Mouse (Mus musculus) liver, embryonic 13.5 days (tissue): ENCODE measurements around the gene Dnm1. TPM values are rescaled to one million over a fixed set of nuclear protein-coding genes. Genes with fewer than 3 reads are reported as not detected.

ENCODE experiments used
- ATAC-seq: fragments of 200-750 bp; cut with Nextera tagmentation; 2 replicates; pipeline ENCODE4 v1.8.0; 2017; ENCODE audit warnings: low read depth, mild to moderate bottlenecking, moderate number of reproducible peaks, moderate library complexity
- DNase-seq: peaks from one replicate; pipeline ENCODE4 v3.0.0; 2022
- H3K27ac ChIP-seq: fragments of 300-500 bp; sonication (generic); 2 replicates; pipeline ENCODE4 v1.5.1; 2015; ENCODE audit warnings: moderate library complexity, mild to moderate bottlenecking, inconsistent platforms
- H3K27me3 ChIP-seq: fragments of 300-500 bp; sonication (generic); 2 replicates; pipeline ENCODE4 v1.6.1; 2015; ENCODE audit warnings: mild to moderate bottlenecking, inconsistent platforms
- H3K36me3 ChIP-seq: fragments of 300-500 bp; sonication (generic); 2 replicates; pipeline ENCODE4 v1.6.1; 2015; ENCODE audit warnings: mild to moderate bottlenecking, inconsistent platforms
- H3K4me1 ChIP-seq: fragments of 300-500 bp; sonication (generic); replicated peaks from 2 replicates; pipeline ENCODE4 v1.6.1; 2015; ENCODE audit warnings: inconsistent platforms
- H3K4me2 ChIP-seq: fragments of 300-500 bp; sonication (generic); 2 replicates; pipeline ENCODE4 v1.6.1; 2015; ENCODE audit warnings: inconsistent platforms, mild to moderate bottlenecking, moderate library complexity
- H3K4me3 ChIP-seq: fragments of 300-500 bp; sonication (generic); replicated peaks from 2 replicates; pipeline ENCODE4 v1.5.1; 2015; ENCODE audit warnings: mild to moderate bottlenecking, inconsistent platforms
- H3K9ac ChIP-seq: fragments of 300-500 bp; sonication (generic); 2 replicates; pipeline ENCODE4 v1.6.1; 2015; ENCODE audit warnings: mild to moderate bottlenecking, inconsistent platforms
- H3K9me3 ChIP-seq: fragments of 300-500 bp; sonication (generic); replicated peaks from 2 replicates; pipeline ENCODE4 v1.6.1; 2016; ENCODE audit warnings: inconsistent platforms
- WGBS: fragments of 180-500 bp; shearing (Covaris S2); methylation state at CpG from one replicate; pipeline ENCODE4 v1.1.7; 2015; ENCODE audit not compliant: insufficient replicate concordance; 5-methylcytosine and 5-hydroxymethylcytosine counted together
- polyA plus RNA-seq: library from polyadenylated mRNA; unstranded; fragments of >200 nt; fragmentation: Nextera tagmentation; extraction: Ambion mirVana; gene quantifications from 2 replicates; pipeline ENCODE4 v1.2.1, GENCODE M21; 2015

The Dnm1 gene
- polyA plus RNA-seq, 1 experiment from 2014 or later, result 0.65 TPM

GRCm38 (mm10) chr2:32348311-32348710 is 4.8 kb downstream of the Dnm1 start:
- DNase-seq (no peak), ATAC-seq (no peak)
- no peak overlapping the region for H3K9ac ChIP-seq
- H3K4me1 ChIP-seq, result peaks cover 10% of the 10 kb centered on the region
- H3K9me3 ChIP-seq, result no peaks in the 10 kb centered on the region
- WGBS, result 68% methylated on average over 11 of the region's 11 CpGs
- H3K27me3 ChIP-seq, result peaks cover 62% of the 10 kb centered on the region
- H3K4me2 ChIP-seq, result no peak overlapping the region
- H3K36me3 ChIP-seq, result no peaks in the 10 kb centered on the region
- no peak overlapping the region for H3K27ac ChIP-seq
- no peak overlapping the region for H3K4me3 ChIP-seq

- 56% methylated on average over 6 of the region's 6 CpGs for WGBS
- H3K36me3 ChIP-seq, result no peaks in the 10 kb centered on the region
- no peak overlapping the region for H3K4me2 ChIP-seq
- no peaks in the 10 kb centered on the region for H3K4me1 ChIP-seq
- no peak overlapping the region for H3K9ac ChIP-seq
- ATAC-seq (no peak), DNase-seq (no peak)
- peaks cover 51% of the 10 kb centered on the region for H3K27me3 ChIP-seq
- no peak overlapping the region for H3K4me3 ChIP-seq
- H3K9me3 ChIP-seq, result no peaks in the 10 kb centered on the region
- H3K27ac ChIP-seq, result no peak overlapping the region
These were observed 6.1 kb downstream of the Dnm1 start for GRCm38 (mm10) chr2:32347019-32347418.

- Histone ChIP-seq H3K4me2 (no peak overlapping the region), H3K4me1 (no peaks in the 10 kb centered on the region), H3K9me3 (no peaks in the 10 kb centered on the region), H3K27ac (no peak overlapping the region), H3K4me3 (no peak overlapping the region), H3K36me3 (no peaks in the 10 kb centered on the region), H3K9ac (no peak overlapping the region), H3K27me3 (peaks cover 36% of the 10 kb centered on the region)
- no peak for ATAC-seq
- 63% methylated on average over 14 of the region's 14 CpGs for WGBS
- no peak for DNase-seq
These were observed 8.4 kb downstream of the Dnm1 start for GRCm38 (mm10) chr2:32344598-32345321.

GRCm38 (mm10) chr2:32344056-32344455 is 9.1 kb downstream of the Dnm1 start:
- Histone ChIP-seq H3K36me3 (no peaks in the 10 kb centered on the region), H3K4me2 (no peak overlapping the region), H3K27me3 (peaks cover 28% of the 10 kb centered on the region), H3K4me1 (no peaks in the 10 kb centered on the region), H3K4me3 (no peak overlapping the region), H3K27ac (no peak overlapping the region), H3K9me3 (no peaks in the 10 kb centered on the region), H3K9ac (no peak overlapping the region)
- no peak for DNase-seq
- WGBS, result 49% methylated on average over 10 of the region's 10 CpGs
- ATAC-seq, result no peak

- H3K9me3 ChIP-seq, result no peaks in the 10 kb centered on the region
- H3K4me2 ChIP-seq, result no peak overlapping the region
- 80% methylated on average over 2 of the region's 2 CpGs for WGBS
- H3K27me3 ChIP-seq, result peaks cover 21% of the 10 kb centered on the region
- H3K27ac ChIP-seq, result no peak overlapping the region
- DNase-seq, result no peak
- H3K4me3 ChIP-seq, result no peak overlapping the region
- no peaks in the 10 kb centered on the region for H3K36me3 ChIP-seq
- H3K9ac ChIP-seq, result no peak overlapping the region
- H3K4me1 ChIP-seq, result no peaks in the 10 kb centered on the region
- ATAC-seq, result no peak
These were observed 9.8 kb downstream of the Dnm1 start for GRCm38 (mm10) chr2:32343351-32343671.

GRCm38 (mm10) chr2:32342539-32343350 is 10.4 kb downstream of the Dnm1 start:
- Histone ChIP-seq H3K4me2 (no peak overlapping the region), H3K9ac (no peak overlapping the region), H3K4me3 (no peak overlapping the region), H3K27ac (no peak overlapping the region), H3K4me1 (no peaks in the 10 kb centered on the region), H3K36me3 (no peaks in the 10 kb centered on the region), H3K9me3 (no peaks in the 10 kb centered on the region), H3K27me3 (peaks cover 18% of the 10 kb centered on the region)
- 58% methylated on average over 6 of the region's 6 CpGs for WGBS
- ATAC-seq (no peak), DNase-seq (no peak)

GRCm38 (mm10) chr2:32342039-32342438 is 11.1 kb downstream of the Dnm1 start:
- H3K9me3 ChIP-seq, result no peaks in the 10 kb centered on the region
- DNase-seq (no peak), ATAC-seq (no peak)
- no peaks in the 10 kb centered on the region for H3K36me3 ChIP-seq
- no peak overlapping the region for H3K4me3 ChIP-seq
- H3K4me1 ChIP-seq, result no peaks in the 10 kb centered on the region
- H3K4me2 ChIP-seq, result no peak overlapping the region
- WGBS, result 70% methylated on average over 4 of the region's 4 CpGs
- peaks cover 14% of the 10 kb centered on the region for H3K27me3 ChIP-seq
- H3K9ac ChIP-seq, result no peak overlapping the region
- H3K27ac ChIP-seq, result no peak overlapping the region

DNA sequence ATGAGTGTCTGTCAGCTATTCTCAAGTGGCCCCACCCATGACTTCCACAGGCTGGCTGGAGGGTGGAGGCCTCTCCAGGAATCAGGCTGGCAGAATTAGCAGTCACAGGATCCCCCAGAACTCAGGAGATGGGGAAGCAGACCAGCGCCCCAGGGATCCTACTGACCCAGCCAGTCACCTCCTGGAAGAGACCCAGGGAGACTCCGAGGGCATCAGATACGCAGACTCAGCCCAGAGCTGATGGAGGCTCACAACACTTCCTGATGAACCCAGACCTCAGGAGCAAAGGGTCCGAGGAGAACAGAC is 11.6 kb downstream of the Dnm1 start:
- H3K4me1 ChIP-seq, result no peaks in the 10 kb centered on the region
- no peaks in the 10 kb centered on the region for H3K9me3 ChIP-seq
- DNase-seq (no peak), ATAC-seq (no peak)
- peaks cover 15% of the 10 kb centered on the region for H3K27me3 ChIP-seq
- H3K27ac ChIP-seq, result no peak overlapping the region
- 67% methylated on average over 4 of the region's 4 CpGs for WGBS
- no peak overlapping the region for H3K9ac ChIP-seq
- H3K36me3 ChIP-seq, result no peaks in the 10 kb centered on the region
- no peak overlapping the region for H3K4me2 ChIP-seq
- no peak overlapping the region for H3K4me3 ChIP-seq

DNA sequence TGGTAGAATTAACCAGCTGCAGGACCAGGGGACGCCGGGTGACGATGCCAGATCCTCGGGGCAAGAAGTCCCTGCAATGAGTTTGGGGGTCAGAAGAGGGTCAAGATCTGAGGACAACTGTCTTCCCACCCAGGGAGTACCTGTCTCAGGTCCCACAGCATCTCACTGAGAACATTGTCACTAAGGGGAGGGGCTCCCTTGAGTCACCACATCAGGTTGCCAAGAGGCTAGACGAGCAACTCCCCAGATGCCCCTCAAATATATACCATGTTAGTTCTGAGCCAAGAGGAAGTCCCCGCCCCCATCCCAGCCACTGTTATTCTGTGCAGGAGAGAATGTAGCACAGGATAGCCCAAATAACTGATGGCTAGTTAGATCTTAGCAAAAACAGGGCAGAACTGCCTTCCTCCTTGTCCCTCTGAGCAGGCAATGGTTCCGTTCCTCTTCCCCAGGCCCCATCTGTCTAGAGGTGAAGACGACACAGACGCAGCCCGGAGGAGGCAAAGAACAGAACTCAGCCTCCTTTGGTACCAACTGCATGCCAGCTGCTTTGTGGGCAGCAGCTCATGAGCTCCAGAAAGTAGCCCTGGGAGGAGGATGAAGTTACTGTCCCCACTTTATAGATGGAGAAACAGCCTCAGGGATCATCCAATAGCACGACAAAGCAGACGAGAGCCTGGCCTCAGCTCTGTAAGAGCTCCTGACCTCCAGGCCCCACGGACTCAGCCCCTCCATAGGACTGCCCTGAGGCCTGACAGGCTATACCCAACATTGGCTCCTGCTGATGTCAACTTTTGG is 12.1 kb downstream of the Dnm1 start:
- no peak overlapping the region for H3K27ac ChIP-seq
- H3K9ac ChIP-seq, result no peak overlapping the region
- no peaks in the 10 kb centered on the region for H3K4me1 ChIP-seq
- ATAC-seq (no peak), DNase-seq (no peak)
- no peak overlapping the region for H3K4me2 ChIP-seq
- no peak overlapping the region for H3K4me3 ChIP-seq
- WGBS, result 66% methylated on average over 13 of the region's 13 CpGs
- no peaks in the 10 kb centered on the region for H3K36me3 ChIP-seq
- H3K9me3 ChIP-seq, result no peaks in the 10 kb centered on the region
- peaks cover 21% of the 10 kb centered on the region for H3K27me3 ChIP-seq

- DNase-seq (no peak), ATAC-seq (no peak)
- Histone ChIP-seq H3K4me2 (no peak overlapping the region), H3K9ac (no peak overlapping the region), H3K4me3 (no peak overlapping the region), H3K4me1 (no peaks in the 10 kb centered on the region), H3K27me3 (peaks cover 30% of the 10 kb centered on the region), H3K9me3 (no peaks in the 10 kb centered on the region), H3K36me3 (no peaks in the 10 kb centered on the region), H3K27ac (no peak overlapping the region)
- 30% methylated on average over 26 of the region's 26 CpGs for WGBS
These were observed 13.1 kb downstream of the Dnm1 start for GRCm38 (mm10) chr2:32339912-32340642.

GRCm38 (mm10) chr2:32335888-32336287 is 17.2 kb downstream of the Dnm1 start:
- 35% methylated on average over 15 of the region's 15 CpGs for WGBS
- H3K9ac ChIP-seq, result no peak overlapping the region
- no peak overlapping the region for H3K4me3 ChIP-seq
- DNase-seq (no peak), ATAC-seq (no peak)
- H3K4me1 ChIP-seq, result no peaks in the 10 kb centered on the region
- no peak overlapping the region for H3K27ac ChIP-seq
- H3K4me2 ChIP-seq, result no peak overlapping the region
- no peaks in the 10 kb centered on the region for H3K36me3 ChIP-seq
- no peaks in the 10 kb centered on the region for H3K9me3 ChIP-seq
- peaks cover 59% of the 10 kb centered on the region for H3K27me3 ChIP-seq
